Mouse (Mus musculus): ENCODE results near the gene Rassf3.

The Rassf3 gene

GRCm38 (mm10) chr10:121489941-121490340 is 13.8 kb upstream of the Rassf3 start:
- no peak for DNase-seq (ENCODE audit: low read depth, low spot score)

DNA sequence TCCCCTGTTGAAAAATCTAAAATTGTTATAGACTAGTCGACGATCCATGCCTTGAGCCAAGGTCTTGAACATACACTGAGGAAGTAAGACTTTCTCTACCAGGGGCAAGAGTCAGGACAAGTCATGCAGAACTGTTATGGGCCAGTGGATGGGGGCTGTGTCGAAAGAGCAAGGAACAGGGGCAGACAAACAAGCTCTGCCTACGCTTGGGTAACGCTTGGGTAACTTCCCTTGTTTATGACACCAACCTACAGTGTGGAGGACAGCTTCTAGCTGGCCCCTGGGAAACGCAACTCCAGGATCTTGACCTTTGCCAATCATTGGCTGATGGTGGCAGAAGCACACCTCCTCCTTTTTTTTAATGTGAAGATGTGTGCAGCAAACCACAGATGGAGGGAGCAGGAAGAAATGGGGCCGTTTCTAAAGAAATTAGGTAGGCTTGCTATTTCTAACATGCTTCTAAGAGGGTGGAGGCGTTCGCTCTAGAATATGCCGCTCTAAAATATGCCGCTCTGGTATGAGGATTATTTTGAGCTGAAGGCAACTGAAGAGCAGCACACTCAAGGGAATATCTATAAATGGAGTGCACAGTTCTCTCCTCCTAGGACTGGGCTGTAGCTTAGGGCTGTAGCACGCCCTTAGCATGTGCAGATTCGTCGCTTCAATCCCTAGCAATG is 12.6 kb upstream of the Rassf3 start:
- DNase-seq (ENCODE audit: low read depth, low spot score) = no peak

- no peak for DNase-seq (ENCODE audit: low read depth, low spot score)
These were observed 11.6 kb upstream of the Rassf3 start for GRCm38 (mm10) chr10:121487716-121488115.

- no peak for DNase-seq (ENCODE audit: low read depth, low spot score)
These were observed 10.2 kb upstream of the Rassf3 start for GRCm38 (mm10) chr10:121486350-121486749.

GRCm38 (mm10) chr10:121483364-121483763 is 7.2 kb upstream of the Rassf3 start:
- no peak for DNase-seq (ENCODE audit: low read depth, low spot score)

GRCm38 (mm10) chr10:121481141-121481540 is 5.0 kb upstream of the Rassf3 start:
- DNase-seq (ENCODE audit: low read depth, low spot score) = no peak

DNA sequence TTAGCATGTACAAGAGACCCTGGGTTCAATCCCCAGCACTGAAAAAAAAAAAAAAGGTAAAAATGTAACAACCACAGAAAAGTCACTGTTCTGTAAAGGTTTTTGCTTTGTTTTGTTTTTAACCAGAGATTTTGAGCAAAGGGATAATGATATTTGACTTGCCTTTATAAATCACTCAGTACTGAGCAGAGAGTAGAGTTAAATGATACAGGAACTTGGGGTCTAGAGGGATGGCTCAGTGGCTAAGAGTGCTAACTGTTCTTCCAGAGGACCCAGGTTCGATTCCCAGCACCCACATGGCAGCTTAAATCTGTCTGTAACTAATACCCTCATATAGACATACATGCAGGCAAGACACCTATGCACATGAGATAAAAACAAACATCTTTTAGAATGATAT is 3.8 kb upstream of the Rassf3 start:
- DNase-seq (ENCODE audit: low read depth, low spot score) = no peak

DNA sequence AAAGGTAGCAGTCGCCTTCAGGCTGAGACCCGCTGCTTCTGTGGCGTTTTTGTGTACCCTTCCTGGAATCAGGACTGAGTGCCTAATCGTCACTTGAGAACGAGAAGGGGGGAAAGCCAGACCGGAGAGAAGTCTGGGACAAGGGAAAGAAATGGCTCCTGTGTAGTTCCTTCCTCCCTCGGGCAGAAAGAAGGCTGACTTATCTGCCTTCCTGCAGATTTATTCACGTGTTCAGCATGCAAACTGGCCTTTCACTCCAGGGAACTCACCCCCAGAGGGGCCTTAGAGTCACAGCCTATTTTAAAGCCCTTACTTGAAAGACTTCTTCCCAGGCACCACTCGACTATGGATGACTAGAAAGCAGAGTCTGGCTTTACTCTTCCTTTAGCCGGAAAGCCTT is 1.3 kb upstream of the Rassf3 start:
- DNase-seq (ENCODE audit: low read depth, low spot score) = no peak

DNA sequence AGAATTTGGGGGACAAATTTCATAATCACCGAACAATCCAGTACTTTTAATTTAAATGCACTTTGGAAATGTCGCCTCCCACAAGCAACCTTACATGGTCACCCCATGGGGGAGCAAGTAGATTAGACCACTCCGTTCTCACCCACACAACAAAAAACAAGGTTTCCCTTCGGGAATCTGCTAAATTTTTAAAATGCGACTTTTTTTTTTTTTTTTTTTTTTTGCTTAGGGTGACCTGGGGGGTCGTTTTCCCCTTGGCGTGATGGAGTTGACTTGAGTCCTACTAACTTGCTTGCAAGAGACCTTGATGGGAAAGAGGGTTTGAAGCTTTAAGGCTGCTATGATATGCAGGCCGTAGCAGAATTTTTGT is 806 bp upstream of the Rassf3 start:
- no peak for DNase-seq (ENCODE audit: low read depth, low spot score)

- DNase-seq (ENCODE audit: low read depth, low spot score) = no peak
These were observed 438 bp downstream of the Rassf3 start for GRCm38 (mm10) chr10:121475672-121476146.

DNA sequence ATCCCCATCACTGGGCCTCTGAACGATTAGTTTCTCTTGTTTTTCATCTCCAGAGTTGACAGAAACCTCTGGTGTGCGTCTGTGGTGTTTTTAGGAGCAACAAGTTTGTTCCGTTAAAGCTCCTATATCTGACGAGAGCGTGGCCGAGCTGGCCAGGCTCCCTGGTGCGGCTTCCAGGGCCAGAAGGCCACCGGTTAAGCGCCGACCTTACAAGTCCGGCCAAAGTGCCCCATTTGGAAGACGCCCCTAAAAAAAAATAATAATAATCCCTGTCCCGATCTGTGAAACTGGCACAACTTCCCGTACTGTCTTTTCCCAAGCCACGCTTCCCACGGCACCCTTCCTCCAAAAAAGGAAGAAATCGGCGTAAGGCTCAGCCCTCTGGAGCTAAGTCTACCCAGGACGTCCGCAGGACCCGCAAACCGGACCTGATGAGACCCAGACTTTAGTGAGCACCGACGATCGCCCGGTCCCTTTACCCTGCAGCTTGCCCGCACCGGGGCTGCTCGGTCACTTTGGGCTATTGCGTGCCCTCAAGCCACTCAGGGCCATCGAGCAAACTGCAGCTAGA is 961 bp downstream of the Rassf3 start:
- no peak for DNase-seq (ENCODE audit: low read depth, low spot score)

DNA sequence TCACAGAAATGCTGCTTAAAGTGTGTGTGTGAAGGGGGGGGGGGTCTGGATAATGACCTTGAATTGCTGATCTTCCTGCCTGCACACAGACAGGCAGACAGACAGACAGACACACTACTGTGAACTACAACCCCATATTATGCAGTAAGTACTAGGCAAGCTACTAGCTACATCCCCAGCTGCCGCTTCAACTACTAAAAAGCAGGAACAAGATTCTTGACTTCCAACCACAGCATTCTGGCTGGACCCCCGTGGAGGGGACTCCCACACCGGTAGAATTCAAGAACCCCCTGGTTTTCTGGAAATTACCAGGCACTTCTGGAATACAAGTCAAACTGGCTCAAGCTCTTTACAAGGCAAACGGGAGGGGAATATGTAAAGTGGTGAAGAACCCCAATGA is 1.9 kb downstream of the Rassf3 start:
- DNase-seq (ENCODE audit: low read depth, low spot score) = no peak

GRCm38 (mm10) chr10:121473723-121474215 is 2.4 kb downstream of the Rassf3 start:
- no peak for DNase-seq (ENCODE audit: low read depth, low spot score)

DNA sequence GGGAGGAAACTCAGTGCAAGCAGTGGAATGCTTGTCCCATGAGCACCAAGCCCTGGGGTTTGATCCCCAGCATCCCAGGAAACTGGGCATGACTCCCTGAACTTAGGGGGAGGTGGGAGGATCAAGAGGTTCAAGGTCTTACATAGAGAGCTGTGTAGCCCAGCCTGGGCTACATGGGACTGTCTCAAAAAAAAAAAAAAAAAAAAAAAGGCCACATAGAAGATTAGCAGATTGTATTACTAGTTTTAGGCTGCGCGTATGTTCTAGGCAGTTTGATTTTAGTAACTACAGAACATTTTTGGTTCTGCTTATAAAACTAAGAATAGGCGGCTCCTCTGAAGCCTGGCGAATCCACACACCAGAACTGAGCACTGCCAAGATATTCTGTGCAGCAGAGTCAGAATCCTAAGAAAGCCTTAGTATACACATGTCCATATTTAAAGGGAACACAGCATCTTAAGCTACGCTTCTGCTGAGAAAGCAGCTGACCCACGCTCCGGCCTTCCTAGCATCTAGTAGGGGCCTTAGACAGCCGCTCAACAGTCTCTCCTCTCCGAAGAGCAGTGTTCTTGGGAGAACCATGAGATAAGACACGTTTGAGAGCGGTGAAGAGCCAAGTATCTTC is 3.4 kb downstream of the Rassf3 start:
- no peak for DNase-seq (ENCODE audit: low read depth, low spot score)

- DNase-seq (ENCODE audit: low read depth, low spot score) = no peak
These were observed 4.5 kb downstream of the Rassf3 start for GRCm38 (mm10) chr10:121471570-121472197.

- no peak for DNase-seq (ENCODE audit: low read depth, low spot score)
These were observed 6.5 kb downstream of the Rassf3 start for GRCm38 (mm10) chr10:121469625-121470024.

DNA sequence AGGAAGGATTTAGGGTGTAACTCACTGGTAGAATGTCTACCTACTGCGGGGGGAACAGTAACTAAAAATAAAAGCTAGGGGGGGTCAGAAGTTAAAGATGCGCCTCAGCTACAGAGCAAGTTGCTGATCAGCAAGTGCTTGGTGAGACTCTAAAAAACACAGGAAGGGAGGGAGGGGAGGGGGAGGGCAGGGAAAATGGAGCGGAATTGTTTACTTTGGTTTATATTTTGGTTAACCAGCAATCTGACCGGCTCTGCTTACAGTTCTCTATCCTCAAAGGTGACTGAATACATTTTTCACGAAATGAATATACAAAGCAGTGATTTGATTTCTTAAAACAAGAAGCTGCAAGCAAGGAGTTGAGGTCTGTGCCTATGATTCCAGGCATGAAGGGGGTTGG is 7.2 kb downstream of the Rassf3 start:
- no peak for DNase-seq (ENCODE audit: low read depth, low spot score)

DNA sequence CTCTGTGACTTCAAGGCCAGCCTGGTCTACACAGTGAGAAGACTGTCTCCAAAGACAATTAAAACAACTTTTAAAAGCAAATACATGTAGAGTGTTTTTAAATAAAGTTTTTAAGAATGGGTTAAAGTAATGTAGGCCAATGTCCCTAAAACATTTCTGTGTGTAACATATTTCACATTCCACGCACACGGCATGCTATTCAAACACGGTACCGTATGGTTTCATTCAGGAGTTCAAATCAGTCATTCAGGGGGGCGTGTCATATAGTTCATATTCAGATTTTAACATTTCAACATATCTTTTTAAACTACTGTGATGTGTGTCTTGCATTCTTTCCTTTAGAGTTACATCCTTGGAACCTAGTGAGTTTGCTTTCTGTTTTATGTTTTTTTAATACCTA is 7.9 kb downstream of the Rassf3 start:
- no peak for DNase-seq (ENCODE audit: low read depth, low spot score)

DNA sequence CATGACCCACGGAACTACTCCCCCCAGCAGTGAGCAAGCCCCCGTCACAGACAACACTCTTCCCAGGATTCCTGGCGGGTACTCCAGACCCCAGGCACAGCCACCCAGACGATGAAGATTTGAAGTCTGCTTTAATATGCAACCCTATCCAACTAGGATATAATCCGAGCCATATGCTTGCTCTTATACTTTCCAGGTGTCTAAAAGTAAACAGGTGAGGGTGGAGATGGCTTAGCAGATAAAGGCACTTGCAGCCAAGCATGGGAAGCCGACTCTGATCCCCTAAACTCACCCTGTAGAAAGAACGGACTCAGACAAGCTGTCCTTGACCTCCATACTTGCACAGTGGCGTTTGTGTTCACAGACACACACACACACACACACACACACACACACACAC is 8.4 kb downstream of the Rassf3 start:
- DNase-seq (ENCODE audit: low read depth, low spot score) = no peak

DNA sequence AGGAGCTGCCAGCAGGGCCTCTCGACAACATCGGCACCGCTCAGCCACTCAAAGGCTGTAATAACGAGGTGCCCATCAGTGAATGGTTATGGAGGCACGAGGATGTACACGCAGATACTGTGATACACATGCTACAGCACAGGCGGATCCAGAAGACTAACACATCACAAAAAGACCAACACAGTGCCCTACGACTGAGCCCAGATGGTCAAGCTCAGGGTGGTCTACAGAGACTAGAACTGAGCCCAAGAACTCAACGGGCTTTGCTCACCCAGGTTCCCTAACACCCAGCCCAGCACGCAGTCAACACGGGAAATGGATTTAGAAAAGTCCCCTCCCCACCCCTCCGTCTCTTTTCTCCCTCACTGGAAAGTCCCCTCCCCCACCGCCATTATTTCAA is 9.1 kb downstream of the Rassf3 start:
- DNase-seq (ENCODE audit: low read depth, low spot score) = no peak

DNA sequence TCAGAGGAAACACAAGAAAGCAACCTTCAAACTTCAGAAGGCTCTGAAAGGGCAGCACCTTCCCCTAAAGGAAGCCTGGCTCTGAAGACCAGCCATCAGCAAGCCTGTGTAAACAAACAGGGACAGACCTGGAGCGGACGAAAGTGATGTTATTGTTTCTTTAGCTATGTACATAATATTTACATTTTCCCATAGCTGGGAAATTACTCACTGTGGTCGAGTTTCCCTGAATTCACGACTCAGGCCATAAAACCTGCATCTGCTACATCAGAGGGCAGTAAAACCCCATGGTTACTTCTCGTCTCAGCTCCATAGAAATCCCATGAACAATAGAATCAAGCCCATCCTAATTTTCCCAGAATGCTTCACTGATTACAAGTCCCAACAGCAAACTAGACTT is 11.1 kb downstream of the Rassf3 start:
- no peak for DNase-seq (ENCODE audit: low read depth, low spot score)

DNA sequence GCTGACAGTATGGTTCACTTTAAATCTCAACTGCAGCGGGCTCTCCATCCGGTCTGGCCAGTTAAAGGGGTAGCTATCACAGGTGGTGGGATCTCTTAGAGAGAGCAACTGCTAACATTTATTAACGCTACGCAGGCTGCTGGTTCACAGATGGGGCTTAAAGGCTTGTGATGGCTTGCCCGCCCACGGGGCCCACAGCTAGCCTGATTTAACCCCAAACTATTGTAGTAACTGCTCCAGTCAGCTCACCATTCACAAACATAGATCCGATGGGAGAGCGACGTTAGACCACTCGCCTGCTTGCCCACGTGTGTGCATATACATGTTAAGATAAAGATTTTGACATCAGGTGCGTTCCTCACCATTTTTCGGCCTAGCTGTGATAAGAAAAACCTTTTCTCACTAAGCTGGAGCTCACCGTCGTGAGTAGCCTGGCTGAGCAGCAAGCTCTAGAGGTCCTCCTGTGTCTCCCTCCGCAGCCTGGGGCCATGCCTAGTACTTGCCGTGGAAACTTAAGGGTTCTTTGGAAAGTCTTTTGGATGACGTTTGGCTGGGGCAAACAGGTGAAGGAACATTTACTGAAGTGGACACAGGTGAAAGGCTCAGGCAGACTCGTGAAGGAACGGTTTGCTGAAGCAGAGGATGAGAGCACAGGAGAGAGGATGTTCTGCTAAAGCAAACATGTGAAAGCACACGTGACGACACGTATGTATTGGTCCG is 13.8 kb downstream of the Rassf3 start:
- DNase-seq (ENCODE audit: low read depth, low spot score) = no peak
